Comparison of ENCODE assay signal across 10 mouse cellular contexts in the genomic region with DNA sequence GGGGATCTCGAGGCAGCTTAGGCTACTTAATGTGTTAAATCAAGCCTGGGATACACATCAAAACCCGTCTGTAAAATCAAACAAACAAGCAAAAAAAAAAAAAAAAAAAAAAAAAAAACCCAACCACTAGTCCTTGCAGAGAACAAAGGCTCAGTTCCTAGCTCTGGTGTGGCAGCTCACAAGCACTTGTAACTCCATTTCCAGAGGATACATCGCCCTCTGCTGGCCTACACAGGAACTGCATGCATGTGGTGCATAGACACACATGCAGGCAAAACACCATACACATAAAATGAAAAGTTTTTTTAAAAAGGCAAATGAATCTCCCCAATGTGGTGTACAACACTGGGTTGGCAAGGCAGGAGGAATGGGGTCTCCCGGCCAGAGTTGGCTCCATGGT. TPM values are rescaled to one million over a fixed set of nuclear protein-coding genes. Genes with fewer than 3 reads are reported as not detected.
A peak's percentile ranks its signal among the peaks of the same experiment; 100 is the strongest.
DNase-seq lines count a peak whose midpoint lies in the region; ATAC-seq and TF ChIP-seq lines count a peak whose summit lies in the region.
"Had no signal": no experiment of that assay in that cellular context is flagged by ENCODE, and none has a peak within 500 bp of the region (broad histone marks: within the 10 kb centered on the region; RNA-seq: fewer than 3 reads in every experiment).

No protein-coding gene starts in this region.

- no peaks in the 10 kb centered on the region for H3K36me3 ChIP-seq in midbrain, embryonic 10.5 days
- no peaks in the 10 kb centered on the region for H3K36me3 ChIP-seq in midbrain, embryonic 15.5 days (replicated peaks)
- H3K36me3 ChIP-seq in embryonic facial prominence, embryonic 11.5 days (replicated peaks; ENCODE audit: control insufficient read depth, insufficient read depth, low read depth, low read length): no peaks in the 10 kb centered on the region
- H3K36me3 ChIP-seq: neural tube, embryonic 12.5 days had no signal

- no peaks in the 10 kb centered on the region; the same call in 1 of the 2 replicates for H3K9me3 ChIP-seq in midbrain, embryonic 10.5 days (replicated peaks)
- no peaks in the 10 kb centered on the region for H3K9me3 ChIP-seq in midbrain, embryonic 15.5 days
- no peaks in the 10 kb centered on the region for H3K9me3 ChIP-seq in embryonic facial prominence, embryonic 11.5 days (replicated peaks; ENCODE audit: control insufficient read depth, low read length)
- H3K9me3 ChIP-seq: neural tube, embryonic 12.5 days had no signal

- H3K4me2 ChIP-seq in midbrain, embryonic 15.5 days: no peak overlapping the region
- H3K4me2 ChIP-seq in embryonic facial prominence, embryonic 11.5 days (ENCODE audit: low read depth, low read length): no peak overlapping the region
- H3K4me2 ChIP-seq: neural tube, embryonic 12.5 days had no signal

- no peak overlapping the region for H3K9ac ChIP-seq in midbrain, embryonic 15.5 days
- H3K9ac ChIP-seq in embryonic facial prominence, embryonic 11.5 days (replicated peaks; ENCODE audit: low read length): no peak overlapping the region
- H3K9ac ChIP-seq: neural tube, embryonic 12.5 days had no signal

- DNase-seq in midbrain, embryonic 10.5 days (ENCODE audit: low spot score): peak; percentile 63
- DNase-seq in adrenal gland, postnatal 14 days: peak; percentile 91
- peak; percentile 65 for DNase-seq in embryonic facial prominence, embryonic 11.5 days (ENCODE audit: low spot score)
- DNase-seq in heart, postnatal 4 days: peak; percentile 80
- DNase-seq in lung, adult 2 months: peak; percentile 60
- DNase-seq in right cerebral cortex, postnatal 4 days: peak; percentile 72
- peak; percentile 57 to 76 for DNase-seq in urinary bladder, postnatal 36 days (ENCODE audit: low spot score in 2 of 2)

- ATAC-seq in midbrain, embryonic 15.5 days (replicated peaks): no peak
- no peak for ATAC-seq in embryonic facial prominence, embryonic 11.5 days (replicated peaks; ENCODE audit: insufficient number of reproducible peaks, low FRiP score, low TSS enrichment, low read depth)

- peak; percentile 66 for TF ChIP-seq CTCF in lung, adult 2 months (IDR thresholded peaks at IDR 0.05; ENCODE audit: insufficient read depth, low read length)

- H3K4me1 ChIP-seq in midbrain, embryonic 10.5 days: peaks cover 3% of the 10 kb centered on the region
- peaks cover 4% of the 10 kb centered on the region; the same call in 1 of the 2 replicates for H3K4me1 ChIP-seq in midbrain, embryonic 15.5 days
- no peaks in the 10 kb centered on the region for H3K4me1 ChIP-seq in embryonic facial prominence, embryonic 11.5 days (ENCODE audit: control insufficient read depth, insufficient read depth, low read length)
- no peaks in the 10 kb centered on the region for H3K4me1 ChIP-seq in lung, adult 2 months (ENCODE audit: control insufficient read depth, insufficient read depth, low read length)

- peaks cover 33% of the 10 kb centered on the region for H3K27me3 ChIP-seq in midbrain, embryonic 10.5 days (ENCODE audit: low read depth, poor library complexity, severe bottlenecking)
- H3K27me3 ChIP-seq in midbrain, embryonic 15.5 days (replicated peaks): no peaks in the 10 kb centered on the region
- H3K27me3 ChIP-seq in embryonic facial prominence, embryonic 11.5 days (ENCODE audit: control insufficient read depth, insufficient read depth, low read length): no peaks in the 10 kb centered on the region
- H3K27me3 ChIP-seq: neural tube, embryonic 12.5 days had no signal

- WGBS in midbrain, embryonic 10.5 days: 47% methylated on average over 4 of the region's 4 CpGs
- WGBS in midbrain, embryonic 15.5 days: 44% methylated on average over 4 of the region's 4 CpGs
- 49% methylated on average over 4 of the region's 4 CpGs for WGBS in embryonic facial prominence, embryonic 11.5 days
- 53% methylated on average over 4 of the region's 4 CpGs for WGBS in lung, adult 2 months

- no peak overlapping the region for H3K4me3 ChIP-seq in midbrain, embryonic 10.5 days
- no peak overlapping the region for H3K4me3 ChIP-seq in midbrain, embryonic 15.5 days
- no peak overlapping the region for H3K4me3 ChIP-seq in embryonic facial prominence, embryonic 11.5 days (ENCODE audit: low read depth, low read length)
- no peak overlapping the region for H3K4me3 ChIP-seq in lung, adult 2 months (replicated peaks; ENCODE audit: extremely low read depth, low read depth, low read length)
- H3K4me3 ChIP-seq: neural tube, embryonic 12.5 days had no signal

- TF ChIP-seq POLR2A in lung, adult 2 months (IDR thresholded peaks at IDR 0.05; ENCODE audit: borderline replicate concordance, extremely low read depth, low read depth, low read length): no peak

- H3K27ac ChIP-seq in midbrain, embryonic 10.5 days (replicated peaks): no peak overlapping the region
- no peak overlapping the region for H3K27ac ChIP-seq in midbrain, embryonic 15.5 days
- H3K27ac ChIP-seq in embryonic facial prominence, embryonic 11.5 days (replicated peaks; ENCODE audit: low read depth, low read length): no peak overlapping the region
- H3K27ac ChIP-seq: neural tube, embryonic 12.5 days had no signal

RNA-seq across cellular contexts. Expression of a gene that starts 4.2 kb away (rescaled TPM):
- polyA plus RNA-seq in midbrain, embryonic 10.5 days (2016; fragmentation: Nextera tagmentation; extraction: Ambion mirVana): 1.8 and 2.4 TPM in 2 replicates
- polyA plus RNA-seq in midbrain, embryonic 15.5 days (2015; fragmentation: Nextera tagmentation; extraction: Ambion mirVana): 8.9 and 9.9 TPM in 2 replicates
- total RNA-seq in adrenal gland, postnatal 14 days (2021): 46.1 and 51.5 TPM in 2 replicates
- 2.5 and 5.3 TPM in 2 replicates for polyA plus RNA-seq in embryonic facial prominence, embryonic 11.5 days (2014; fragmentation: Nextera tagmentation; extraction: Ambion mirVana)
- 1 to 10 TPM; 1.9 to 2.0 TPM for total RNA-seq in heart, postnatal 4 days (2021)
- 2.9 and 4.0 TPM in 2 replicates for polyA plus RNA-seq in lung, adult 2 months (2012; rRNA removed)

RNA-seq across cellular contexts. Expression of a gene that starts 28.0 kb away (rescaled TPM):
- not detected in 2 replicates for polyA plus RNA-seq in midbrain, embryonic 10.5 days (2016; fragmentation: Nextera tagmentation; extraction: Ambion mirVana)
- polyA plus RNA-seq in midbrain, embryonic 15.5 days (2015; fragmentation: Nextera tagmentation; extraction: Ambion mirVana): not detected in 2 replicates
- 0.38 TPM in 1 of 2 replicates, not detected in the other for total RNA-seq in adrenal gland, postnatal 14 days (2021)
- not detected in 2 replicates for polyA plus RNA-seq in embryonic facial prominence, embryonic 11.5 days (2014; fragmentation: Nextera tagmentation; extraction: Ambion mirVana)
- total RNA-seq in heart, postnatal 4 days (2021): not detected
- polyA plus RNA-seq in lung, adult 2 months (2012; rRNA removed): not detected in 2 replicates
- polyA plus RNA-seq: gonadal fat pad, adult 2 months; neural tube, embryonic 12.5 days had no signal
